22 mouse cellular contexts compared by ENCODE assay signal in the genomic region with DNA sequence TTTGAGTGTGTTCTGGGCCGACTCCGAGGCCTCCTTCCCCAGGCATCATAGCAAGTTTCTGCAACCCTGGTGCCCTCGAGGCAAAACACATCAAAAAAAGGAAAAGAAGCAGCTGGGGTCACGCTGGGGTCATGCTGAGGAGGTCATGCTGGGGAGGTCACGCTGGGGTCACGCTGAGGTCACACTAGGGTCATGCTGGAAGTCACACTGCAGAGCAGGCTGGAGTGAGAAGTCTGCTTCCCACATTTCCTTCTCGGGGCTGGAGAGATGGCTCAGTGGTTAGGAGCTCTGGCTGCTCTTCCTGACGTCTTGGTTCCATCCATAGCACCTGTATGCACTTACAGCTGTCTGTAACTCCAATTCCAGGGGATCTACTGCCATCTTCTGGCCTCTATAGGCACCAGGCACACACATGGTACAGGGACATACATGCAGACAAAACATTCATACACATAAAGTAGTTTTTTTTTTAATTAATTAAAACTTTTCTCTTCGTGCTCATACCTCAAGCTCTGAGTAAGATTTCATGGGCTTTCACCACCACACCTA. TPM values are rescaled to one million over a fixed set of nuclear protein-coding genes. Genes with fewer than 3 reads are reported as not detected.
DNase-seq lines count a peak whose midpoint lies in the region; ATAC-seq and TF ChIP-seq lines count a peak whose summit lies in the region.
"Had no signal": no experiment of that assay in that cellular context is flagged by ENCODE, and none has a peak within 500 bp of the region (broad histone marks: within the 10 kb centered on the region; RNA-seq: fewer than 3 reads in every experiment).

No protein-coding gene starts in this region.

- no peak overlapping the region for H3K9ac ChIP-seq in forebrain, embryonic 11.5 days (ENCODE audit: low read length)
- no peak overlapping the region for H3K9ac ChIP-seq in forebrain, postnatal 0 days
- no peak overlapping the region for H3K9ac ChIP-seq in liver, adult 2 months (ENCODE audit: low read depth, low read length)
- H3K9ac ChIP-seq: embryonic facial prominence, embryonic 12.5 days; heart, embryonic 15.5 days; limb, embryonic 13.5 days; lung, embryonic 15.5 days; neural tube, embryonic 12.5 days had no signal

- no peaks in the 10 kb centered on the region for H3K4me1 ChIP-seq in forebrain, embryonic 11.5 days (replicated peaks; ENCODE audit: control insufficient read depth, insufficient read depth, low read length)
- no peaks in the 10 kb centered on the region for H3K4me1 ChIP-seq in forebrain, postnatal 0 days (ENCODE audit: insufficient read depth)
- H3K4me1 ChIP-seq in liver, adult 2 months (ENCODE audit: control insufficient read depth, insufficient read depth, low read length), result no peaks in the 10 kb centered on the region
- H3K4me1 ChIP-seq: embryonic facial prominence, embryonic 12.5 days; limb, embryonic 13.5 days; lung, embryonic 15.5 days; neural tube, embryonic 12.5 days had no signal

- no peak overlapping the region for H3K4me3 ChIP-seq in forebrain, embryonic 11.5 days (ENCODE audit: low read depth, low read length)
- H3K4me3 ChIP-seq in forebrain, postnatal 0 days (ENCODE audit: low read depth, low read length), result no peak overlapping the region
- H3K4me3 ChIP-seq in liver, adult 2 months (ENCODE audit: insufficient read depth, low read depth, low read length), result no peak overlapping the region
- H3K4me3 ChIP-seq: embryonic facial prominence, embryonic 12.5 days; heart, embryonic 15.5 days; hindbrain, embryonic 10.5 days; limb, embryonic 13.5 days; lung, embryonic 15.5 days; neural tube, embryonic 12.5 days had no signal

- H3K79me2 ChIP-seq in liver, adult 2 months (ENCODE audit: control insufficient read depth, insufficient read depth, low read length), result no peaks in the 10 kb centered on the region

- H3K27ac ChIP-seq in forebrain, embryonic 11.5 days (ENCODE audit: low read depth, low read length), result no peak overlapping the region
- no peak overlapping the region for H3K27ac ChIP-seq in forebrain, postnatal 0 days (ENCODE audit: low read depth, low read length)
- no peak overlapping the region for H3K27ac ChIP-seq in liver, adult 2 months (replicated peaks; ENCODE audit: insufficient read depth, low read depth, low read length)
- H3K27ac ChIP-seq: embryonic facial prominence, embryonic 12.5 days; heart, embryonic 15.5 days; hindbrain, embryonic 10.5 days; limb, embryonic 13.5 days; lung, embryonic 15.5 days; neural tube, embryonic 12.5 days had no signal

- DNase-seq in forebrain, embryonic 11.5 days (ENCODE audit: low spot score), result peak; percentile 43
- DNase-seq in forebrain, postnatal 0 days, result no peak
- DNase-seq in liver, adult 2 months (ENCODE audit: extremely low read depth, low read depth, low spot score), result no peak
- DNase-seq in liver (no peak), A20 (ENCODE audit: low read depth, low spot score) (peak; percentile 16), R1 (ENCODE audit: low read depth, low spot score) (peak; percentile 81)
- DNase-seq in spleen, postnatal 4 days (ENCODE audit: low spot score in 2 of 2), result no peak
- no peak for DNase-seq in ovary, postnatal 10 days (ENCODE audit: low spot score)
- DNase-seq: adrenal gland, postnatal 14 days; B cell, adult 2 months; cerebellum, adult 8-10 months; gastrocnemius, postnatal 10 days; heart, adult 18-20 months; right cerebral cortex, postnatal 14 days; thymus, postnatal 4 days had no signal

- H3K9me3 ChIP-seq in forebrain, embryonic 11.5 days (ENCODE audit: control insufficient read depth, low read length), result no peaks in the 10 kb centered on the region; the same call in 1 of the 2 replicates
- H3K9me3 ChIP-seq in forebrain, postnatal 0 days (ENCODE audit: low read length), result no peaks in the 10 kb centered on the region
- H3K9me3 ChIP-seq: embryonic facial prominence, embryonic 12.5 days; lung, embryonic 15.5 days had no signal

- TF ChIP-seq POLR2A in liver, adult 2 months (IDR thresholded peaks at IDR 0.05; ENCODE audit: extremely low read depth, insufficient read depth, low read length), result no peak

- ATAC-seq in forebrain, embryonic 11.5 days (replicated peaks; ENCODE audit: low FRiP score), result no peak
- ATAC-seq in forebrain, postnatal 0 days, result no peak
- ATAC-seq: activated CD4-positive, CD25-positive, alpha-beta regulatory T cell, adult 4 months had no signal

- no peak for TF ChIP-seq CTCF in forebrain, postnatal 0 days (IDR thresholded peaks at IDR 0.05; ENCODE audit: low read depth)
- TF ChIP-seq CTCF in liver, adult 2 months (IDR thresholded peaks at IDR 0.05; ENCODE audit: low read depth, low read length), result 0 out of 2 replicates have a peak, but pooled peaks have one; percentile 10

- H3K4me2 ChIP-seq in forebrain, embryonic 11.5 days (ENCODE audit: low read depth, low read length, severe bottlenecking), result no peak overlapping the region
- no peak overlapping the region for H3K4me2 ChIP-seq in forebrain, postnatal 0 days (ENCODE audit: low read depth)
- H3K4me2 ChIP-seq: embryonic facial prominence, embryonic 12.5 days; heart, embryonic 15.5 days; limb, embryonic 13.5 days; lung, embryonic 15.5 days; neural tube, embryonic 12.5 days had no signal

- H3K36me3 ChIP-seq in forebrain, embryonic 11.5 days (ENCODE audit: control insufficient read depth, insufficient read depth, low read length), result no peaks in the 10 kb centered on the region
- H3K36me3 ChIP-seq in forebrain, postnatal 0 days (ENCODE audit: insufficient read depth), result no peaks in the 10 kb centered on the region
- no peaks in the 10 kb centered on the region for H3K36me3 ChIP-seq in liver, adult 2 months (ENCODE audit: control insufficient read depth, insufficient read depth, low read length)
- H3K36me3 ChIP-seq: embryonic facial prominence, embryonic 12.5 days; heart, embryonic 15.5 days; hindbrain, embryonic 10.5 days; limb, embryonic 13.5 days; lung, embryonic 15.5 days; neural tube, embryonic 12.5 days had no signal

- H3K27me3 ChIP-seq in forebrain, embryonic 11.5 days (ENCODE audit: control insufficient read depth, insufficient read depth, low read length), result no peaks in the 10 kb centered on the region
- H3K27me3 ChIP-seq in forebrain, postnatal 0 days (ENCODE audit: insufficient read depth, low read length), result no peaks in the 10 kb centered on the region
- H3K27me3 ChIP-seq in liver, adult 2 months (ENCODE audit: control insufficient read depth, insufficient read depth, low read length), result no peaks in the 10 kb centered on the region; the same call in 1 of the 2 replicates
- H3K27me3 ChIP-seq: embryonic facial prominence, embryonic 12.5 days; heart, embryonic 15.5 days; lung, embryonic 15.5 days; neural tube, embryonic 12.5 days had no signal

- 73% methylated on average over 9 of the region's 9 CpGs for WGBS in forebrain, embryonic 11.5 days
- WGBS in forebrain, postnatal 0 days, result 71% methylated on average over 9 of the region's 9 CpGs
- 77% methylated on average over 9 of the region's 9 CpGs for WGBS in liver, adult 2 months

RNA-seq across cellular contexts. Expression of a gene that starts 35.5 kb away (rescaled TPM):
- 140 and 142 TPM in 2 replicates for polyA plus RNA-seq in forebrain, embryonic 11.5 days (2014; fragmentation: Nextera tagmentation; extraction: Ambion mirVana)
- total RNA-seq in forebrain, postnatal 0 days (2014; rRNA removed), result 87.4 and 89.6 TPM in 2 replicates
- 109 and 131 TPM in 2 replicates for polyA plus RNA-seq in forebrain, postnatal 0 days (2015; fragmentation: Nextera tagmentation; extraction: Ambion mirVana)
- 2.7 and 6.1 TPM in 2 replicates for total RNA-seq in liver, adult 2 months (2014; rRNA removed)
- 2.4 and 2.7 TPM in 2 replicates for polyA plus RNA-seq in liver, adult 2 months (2012; rRNA removed)

RNA-seq across cellular contexts. Expression of a gene that starts 36.3 kb away (rescaled TPM):
- 94.4 and 96.9 TPM in 2 replicates for polyA plus RNA-seq in forebrain, embryonic 11.5 days (2014; fragmentation: Nextera tagmentation; extraction: Ambion mirVana)
- 72.2 and 75.2 TPM in 2 replicates for total RNA-seq in forebrain, postnatal 0 days (2014; rRNA removed)
- polyA plus RNA-seq in forebrain, postnatal 0 days (2015; fragmentation: Nextera tagmentation; extraction: Ambion mirVana), result 62.0 and 72.3 TPM in 2 replicates
- 23.9 and 27.4 TPM in 2 replicates for total RNA-seq in liver, adult 2 months (2014; rRNA removed)
- polyA plus RNA-seq in liver, adult 2 months (2012; rRNA removed), result 47.9 and 52.6 TPM in 2 replicates

Comparison
In these comparisons a context has a peak if more than half of its experiments do, and no peak if none do; other contexts are left out.
1. DNase-seq: peak in forebrain, embryonic 11.5 days (single experiment), A20 (single experiment) and R1 (single experiment); none in forebrain, postnatal 0 days (single experiment), liver, adult 2 months (single experiment), liver (single experiment), spleen, postnatal 4 days (0 of 2) and ovary, postnatal 10 days (single experiment).
2. RNA of a gene that starts 35.5 kb away (polyA plus RNA-seq): 140 to 142 TPM in forebrain, embryonic 11.5 days and 109 to 131 TPM in forebrain, postnatal 0 days; 2.4 to 2.7 TPM in liver, adult 2 months; every median in the first group is over 10 times any median in the second.